Comparison of ENCODE assay signal across 1 mouse cellular context in the genomic region with DNA sequence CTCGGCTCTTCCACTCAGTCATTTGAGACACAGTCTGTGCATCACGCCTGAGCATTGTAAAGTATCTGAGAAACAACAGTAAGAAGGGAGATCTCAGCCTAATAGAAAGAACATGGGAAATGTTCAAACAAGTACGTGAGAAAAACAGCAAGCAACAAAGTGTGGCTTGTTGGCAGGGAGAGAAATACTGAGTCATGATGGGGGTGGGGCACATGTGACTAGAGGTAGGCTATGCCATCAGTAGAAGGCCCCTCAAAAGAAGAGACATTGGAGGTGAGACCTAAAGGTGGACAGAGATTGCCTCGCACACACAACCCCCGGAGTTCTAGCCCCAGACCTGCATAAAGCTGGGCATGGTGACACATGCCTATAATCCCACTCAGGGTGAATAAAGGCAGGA.
TF ChIP-seq lines count a peak whose summit lies in the region.

No protein-coding gene starts in this region.

TF ChIP-seq in MEL, 35 proteins besides CTCF, POLR2A, EP300 and RAD21:
- TF ChIP-seq ZKSCAN1 (IDR thresholded peaks at IDR 0.05; ENCODE audit: low read depth, low read length) (no peak), POLR2AphosphoS2 (IDR thresholded peaks at IDR 0.05; ENCODE audit: low read length) (no peak), BHLHE40 (IDR thresholded peaks at IDR 0.05; ENCODE audit: borderline replicate concordance, low read depth, low read length) (no peak), KAT2A (conservative IDR thresholded peaks at IDR 0.05; ENCODE audit: low read depth, low read length) (no peak), ZC3H11A (IDR thresholded peaks at IDR 0.05; ENCODE audit: low read depth, low read length) (no peak), GATA1 (IDR thresholded peaks at IDR 0.05; ENCODE audit: low read depth, low read length) (no peak)
TF ChIP-seq in MEL: peak in this region for 0.
